Mouse (Mus musculus) spleen, adult 18-20 months (tissue): ENCODE data around the gene Gprc5d.

ENCODE experiments used
- DNase-seq, 2 experiments: peaks; one replicate each; pipeline ENCODE4 v3.0.0; 2022; ENCODE audit warnings: mixed read lengths in 2 of 2

Gene Gprc5d

DNA sequence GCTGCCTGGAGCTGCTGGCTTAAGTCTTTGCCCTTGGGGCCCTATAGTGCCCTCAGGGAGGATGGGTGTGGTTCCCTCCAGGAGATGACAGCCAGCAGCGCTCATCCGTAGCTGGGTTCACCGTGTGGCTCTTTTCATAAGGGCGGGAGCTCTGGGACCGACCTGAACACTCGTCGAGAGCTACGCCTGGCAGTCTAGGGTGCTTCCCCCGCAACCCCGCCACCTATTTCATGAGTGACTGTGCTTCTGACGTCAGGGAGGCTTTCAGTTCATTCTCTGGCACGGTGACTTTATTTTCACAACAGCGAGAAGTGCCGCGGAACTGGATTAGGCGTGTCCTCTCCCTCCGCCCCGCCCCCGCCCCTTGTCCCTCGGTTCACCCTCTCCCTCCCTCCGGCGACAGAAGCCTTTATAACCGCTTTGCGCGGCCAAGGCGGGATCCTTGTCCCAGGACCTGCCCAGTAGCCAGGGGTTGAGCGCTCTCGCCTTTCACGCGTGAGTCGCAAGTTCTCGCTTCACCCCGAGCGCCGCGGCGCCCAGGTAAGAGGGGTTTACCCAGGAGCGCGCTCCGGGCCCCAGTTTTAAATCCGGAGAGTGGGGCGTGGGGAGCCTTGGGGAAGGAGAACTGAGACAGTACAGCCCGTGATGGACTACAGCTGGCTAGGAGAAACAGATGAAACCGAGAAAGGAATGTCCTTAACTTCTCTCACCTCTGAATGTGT is 52.7 kb downstream of the Gprc5d start, which contains the start of gene Gprc5a:
Gprc5a (plus strand) TSS at position 416 of the 722 bp plus-strand sequence.
- peak; percentile 8 to 14 for DNase-seq

DNA sequence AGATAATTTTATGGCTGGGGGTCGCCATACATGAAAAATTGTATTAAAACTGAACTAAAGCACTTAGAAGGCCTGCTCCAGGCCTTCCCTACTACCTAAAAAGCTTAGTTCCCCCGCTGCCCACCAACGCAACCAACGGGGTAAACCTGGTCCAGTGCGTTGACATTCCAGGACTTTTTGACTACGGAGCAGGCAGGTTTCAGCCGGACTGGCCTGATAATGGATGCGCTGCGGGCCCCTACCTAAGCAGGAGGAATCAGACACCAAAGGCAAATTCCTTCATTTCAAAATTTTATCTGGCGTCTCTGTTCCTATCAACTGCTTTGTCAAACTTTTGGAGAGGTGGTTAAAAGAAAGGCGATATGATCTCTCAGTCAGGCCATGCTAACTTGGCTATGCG is 53.5 kb downstream of the Gprc5d start:
- no peak for DNase-seq

DNA sequence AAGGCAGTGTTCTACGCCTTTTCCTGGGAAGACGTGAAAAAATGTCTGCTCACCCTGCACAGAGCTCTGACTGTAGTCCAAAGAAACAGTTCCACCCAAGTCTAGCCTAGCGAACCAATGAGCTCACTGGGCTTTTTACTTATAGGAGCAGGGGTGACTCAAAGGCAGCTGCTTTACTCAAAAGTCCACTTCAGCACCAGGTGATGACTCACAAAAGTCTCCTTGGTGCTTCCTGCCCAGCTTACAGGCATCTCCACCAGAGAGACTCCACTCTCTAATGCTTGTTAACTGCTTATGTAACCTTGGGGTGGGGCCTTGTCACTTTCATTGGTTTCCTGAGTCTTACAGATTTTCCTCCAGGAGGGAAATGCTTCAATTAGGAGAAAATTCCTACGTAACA is 57.4 kb downstream of the Gprc5d start:
- no peak for DNase-seq
